Mouse (Mus musculus) bone marrow macrophage, adult 2 months (primary cell): ENCODE measurements around the gene Marc2. TPM values are rescaled to one million over a fixed set of nuclear protein-coding genes. Genes with fewer than 3 reads are reported as not detected.
A peak's percentile ranks its signal among the peaks of the same experiment; 100 is the strongest.

Experiments
- H3K27ac ChIP-seq: 2 replicates; pipeline ENCODE4 v1.5.1; 2012; ENCODE audit warnings: low read depth, low read length; ENCODE audit not compliant: insufficient read depth
- H3K4me1 ChIP-seq: 2 replicates; pipeline ENCODE4 v1.6.1; 2012; ENCODE audit warnings: low read length; ENCODE audit not compliant: control insufficient read depth, insufficient read depth
- H3K4me3 ChIP-seq: 2 replicates; pipeline ENCODE4 v1.5.1; 2012; ENCODE audit warnings: mild to moderate bottlenecking, low read length, moderate library complexity; ENCODE audit not compliant: insufficient read depth
- CTCF ChIP-seq: IDR thresholded peaks from 2 replicates; pipeline ENCODE4 v1.5.1; 2012; ENCODE audit warnings: low read depth, mild to moderate bottlenecking, low read length, moderate library complexity
- POLR2A ChIP-seq: IDR thresholded peaks from 2 replicates; pipeline ENCODE4 v1.6.1; 2012; ENCODE audit warnings: mild to moderate bottlenecking, low read depth, low read length, borderline replicate concordance
- polyA plus RNA-seq: library from polyadenylated mRNA; stranded (reverse); fragments of >200 nt; gene quantifications from 2 replicates; pipeline ENCODE4 v1.2.4, GENCODE M21; 2012; ENCODE audit not compliant: missing spikeins, insufficient read depth, insufficient read length

Gene Marc2
- polyA plus RNA-seq: 143 and 153 TPM in 2 replicates

GRCm38 (mm10) chr1:184846092-184846750 lies at the start of gene Marc2:
Gene Marc2 (minus strand): TSS chr1:184846451.
- Histone ChIP-seq H3K27ac (peak within 1 kb of the TSS; percentile 17), H3K4me3 (peak within 1 kb of the TSS; percentile 78), H3K4me1 (peaks cover 21% of the 10 kb centered on the region)
- TF ChIP-seq CTCF: no peak
- no peak for TF ChIP-seq POLR2A

- TF ChIP-seq CTCF: no peak
- TF ChIP-seq POLR2A: no peak
- no peaks in the 10 kb centered on the region for H3K4me1 ChIP-seq
- H3K27ac ChIP-seq: no peak overlapping the region
- no peak overlapping the region for H3K4me3 ChIP-seq
Measured at GRCm38 (mm10) chr1:184891998-184892397, 45.7 kb upstream of the Marc2 start.

DNA sequence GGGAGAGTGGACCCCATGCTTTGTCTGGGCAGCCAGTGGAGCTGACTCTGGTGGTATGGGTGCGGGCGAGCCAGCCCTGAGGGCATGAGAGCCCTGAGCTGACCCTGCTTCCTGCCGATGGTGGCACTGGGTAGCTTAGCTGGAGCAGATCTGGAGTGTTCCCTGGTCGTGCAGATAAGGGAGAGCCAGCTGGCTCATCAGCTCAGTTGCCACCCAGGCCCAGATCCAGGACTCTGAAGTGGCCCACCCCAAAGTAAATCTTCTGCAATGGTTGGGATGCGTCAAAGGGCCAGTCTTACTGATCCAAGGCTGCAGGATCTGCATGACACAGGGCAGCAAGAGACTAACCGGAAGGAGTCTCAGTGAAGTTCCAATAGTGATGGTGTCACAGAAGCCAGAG lies 43.2 kb upstream of the Marc2 start:
- no peak overlapping the region for H3K4me3 ChIP-seq
- TF ChIP-seq CTCF: no peak
- TF ChIP-seq POLR2A: no peak

DNA sequence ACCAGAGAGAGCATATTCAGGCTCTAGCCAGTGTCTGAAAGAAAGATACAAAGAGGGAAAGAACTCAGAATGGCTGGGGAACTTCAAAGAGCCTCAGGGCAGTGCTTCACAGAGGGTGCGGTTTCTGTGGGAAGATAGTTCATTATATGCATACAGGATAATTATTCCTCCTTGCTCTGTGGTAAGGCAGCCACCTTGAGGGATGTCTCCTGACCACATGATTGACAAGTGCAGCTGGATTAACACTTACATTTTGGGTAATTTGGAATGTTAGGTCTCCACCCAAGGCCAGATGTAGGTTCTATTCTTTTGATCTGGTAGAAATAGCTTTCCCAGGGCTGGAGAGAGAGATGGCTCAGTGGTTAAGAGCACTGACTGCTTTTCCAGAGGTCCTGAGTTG lies 39.9 kb upstream of the Marc2 start:
- no peak for TF ChIP-seq POLR2A
- TF ChIP-seq CTCF: no peak
- Histone ChIP-seq H3K27ac (no peak overlapping the region), H3K4me3 (no peak overlapping the region), H3K4me1 (peaks cover 2% of the 10 kb centered on the region; the same call in 1 of the 2 replicates)

More for the DNA sequence above, 43.2 kb upstream of the Marc2 start:
- no peaks in the 10 kb centered on the region for H3K4me1 ChIP-seq
- no peak overlapping the region for H3K27ac ChIP-seq

DNA sequence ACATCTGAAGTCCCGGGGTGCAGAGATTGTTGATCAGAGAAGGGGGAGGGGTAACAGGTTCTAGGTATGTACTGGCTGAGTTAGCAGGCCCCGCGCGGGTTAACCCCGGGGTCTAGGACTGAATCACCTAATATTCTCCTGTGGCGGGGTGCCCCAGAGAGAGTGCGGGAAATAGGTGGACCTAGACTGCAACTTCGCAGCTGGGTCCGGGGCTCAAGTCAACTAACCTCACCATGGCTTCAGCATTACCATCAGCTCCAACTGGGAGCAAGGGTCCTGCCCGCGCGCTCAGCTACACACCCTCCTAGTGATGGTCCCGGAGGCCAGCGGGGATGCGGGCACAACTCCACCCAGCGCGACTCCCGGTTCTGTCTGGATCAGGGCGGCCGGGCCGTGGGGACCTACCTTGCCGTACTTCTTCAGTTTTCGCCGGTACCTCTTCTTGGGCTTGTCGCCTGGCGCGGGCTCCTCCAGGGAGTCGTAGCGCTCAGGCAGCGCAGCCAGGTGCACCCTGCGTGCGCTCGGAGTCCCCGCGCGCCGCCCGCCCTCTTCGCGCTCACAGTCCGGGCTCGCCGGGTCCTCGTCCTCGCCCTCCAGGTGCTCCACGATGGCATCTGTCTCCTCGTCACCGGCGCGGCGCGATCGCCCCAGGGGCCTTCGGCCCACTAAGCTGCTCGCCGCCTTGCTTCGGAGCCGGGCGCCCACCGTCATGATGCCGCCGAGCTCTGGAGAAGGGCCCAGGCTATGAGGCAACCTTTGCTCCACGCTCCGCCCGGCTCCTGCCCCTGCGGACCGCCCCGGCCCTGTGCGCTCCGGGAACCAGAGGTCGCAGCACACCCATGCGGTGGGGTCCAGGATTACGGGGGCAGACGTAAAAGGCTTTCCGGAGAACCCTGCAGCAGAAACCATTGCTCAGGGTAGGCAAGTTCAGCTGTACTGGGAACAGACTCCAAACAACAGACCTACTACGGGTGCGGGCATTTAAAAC lies 36.3 kb upstream of the Marc2 start, which contains the start of gene C130074G19Rik:
TSS of gene C130074G19Rik (minus strand) at position 938 of the 988 bp plus-strand sequence.
- Histone ChIP-seq H3K27ac (no peak within 1 kb of the TSS), H3K4me1 (peaks cover 2% of the 10 kb centered on the region; the same call in 1 of the 2 replicates), H3K4me3 (peak within 1 kb of the TSS; percentile 24)
- no peak for TF ChIP-seq CTCF
- TF ChIP-seq POLR2A: no peak

GRCm38 (mm10) chr1:184881861-184882260 lies 35.6 kb upstream of the Marc2 start:
- Histone ChIP-seq H3K4me1 (peaks cover 2% of the 10 kb centered on the region; the same call in 1 of the 2 replicates), H3K27ac (no peak overlapping the region), H3K4me3 (no peak overlapping the region)
- TF ChIP-seq POLR2A (no peak), CTCF (no peak)

DNA sequence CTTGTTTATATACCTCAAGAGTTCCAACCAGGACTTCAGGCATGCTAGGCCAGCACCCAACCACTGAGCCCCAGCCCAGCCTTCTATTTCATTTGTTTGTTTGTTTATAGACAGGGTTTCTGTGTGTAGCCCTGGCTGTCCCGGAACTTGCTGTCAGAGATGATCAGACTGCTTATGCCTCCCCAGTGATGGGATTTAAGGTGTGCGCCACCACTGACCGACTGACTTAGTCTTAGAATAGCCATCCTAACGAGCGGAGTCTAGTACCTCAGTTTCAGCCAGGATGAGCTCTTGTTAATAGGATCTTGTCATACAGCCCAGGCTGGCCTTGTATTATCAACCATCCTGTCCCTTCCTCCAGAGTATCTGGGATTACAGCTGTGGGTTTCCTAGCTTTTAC lies 35.0 kb upstream of the Marc2 start:
- H3K4me1 ChIP-seq: peaks cover 2% of the 10 kb centered on the region; the same call in 1 of the 2 replicates
- TF ChIP-seq CTCF (no peak), POLR2A (no peak)
- no peak overlapping the region for H3K4me3 ChIP-seq
- H3K27ac ChIP-seq: no peak overlapping the region

DNA sequence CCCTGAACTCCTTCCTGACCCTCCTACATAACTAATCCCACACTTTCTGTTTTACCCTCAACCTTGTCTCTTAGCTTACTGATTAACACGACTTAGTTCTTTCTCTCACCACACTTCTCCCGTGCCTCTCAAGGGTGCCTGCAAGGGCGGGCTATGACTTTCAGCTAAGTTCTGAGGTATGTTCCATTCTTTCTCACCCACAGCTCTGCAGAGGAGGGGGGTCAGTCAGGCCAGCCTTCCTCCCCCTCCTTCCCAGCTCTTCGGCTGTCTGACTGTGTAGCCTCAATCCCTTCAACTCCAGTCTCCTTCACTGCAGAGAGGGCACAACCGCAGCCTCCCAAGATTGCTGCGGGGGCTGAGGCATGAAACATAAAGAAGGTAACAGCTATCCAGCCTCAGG lies 32.6 kb upstream of the Marc2 start:
- peaks cover 2% of the 10 kb centered on the region; the same call in 1 of the 2 replicates for H3K4me1 ChIP-seq
- TF ChIP-seq CTCF (no peak), POLR2A (no peak)
- H3K27ac ChIP-seq: no peak overlapping the region
- H3K4me3 ChIP-seq: no peak overlapping the region

- H3K4me1 ChIP-seq: no peaks in the 10 kb centered on the region
- TF ChIP-seq POLR2A (no peak), CTCF (no peak)
- H3K4me3 ChIP-seq: no peak overlapping the region
- H3K27ac ChIP-seq: no peak overlapping the region
Measured at GRCm38 (mm10) chr1:184877306-184877705, 31.1 kb upstream of the Marc2 start.

DNA sequence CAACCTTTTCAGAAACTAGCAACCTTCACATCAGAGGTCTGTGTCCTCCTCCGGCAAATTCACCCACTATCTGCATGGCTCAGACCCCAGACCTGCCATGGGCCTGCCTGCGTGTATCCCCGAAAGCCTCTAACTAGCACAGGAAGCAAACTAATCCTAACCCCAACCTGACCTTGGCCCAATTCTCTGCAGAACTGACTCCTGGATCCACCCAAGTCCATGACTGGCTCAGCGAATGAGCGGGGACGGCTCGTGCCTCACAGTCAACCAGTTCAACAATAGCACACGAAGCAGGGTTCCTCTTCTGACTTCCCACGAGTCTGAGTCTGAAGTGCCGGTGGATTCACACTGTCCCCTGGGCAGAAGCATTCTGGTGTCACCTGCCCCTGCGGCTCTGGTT lies 27.7 kb upstream of the Marc2 start:
- TF ChIP-seq CTCF: no peak
- no peak for TF ChIP-seq POLR2A
- Histone ChIP-seq H3K4me3 (no peak overlapping the region), H3K4me1 (peaks cover 2% of the 10 kb centered on the region; the same call in 1 of the 2 replicates), H3K27ac (no peak overlapping the region)
